Mouse (Mus musculus) mouse trophoblast stem cell (cell line): ENCODE data around the gene Smg6.

Experiments used
- in situ Hi-C, 2 experiments: fragments of 300-500 bp; cut with MseI, MboI; formaldehyde crosslinking; loops; 2 replicates in 1 of 2; 3 replicates in 1 of 2; pipeline ENCODE4 v1.15.1; 2025

Gene Smg6

GRCm38 (mm10) chr11:74927236-74927725 lies 1.7 kb downstream of the Smg6 start:
- in situ Hi-C loops: no loop called here

- in situ Hi-C loops: no loop called here
These were observed 3.5 kb downstream of the Smg6 start for GRCm38 (mm10) chr11:74929111-74929510.

GRCm38 (mm10) chr11:74930391-74930790 lies 4.8 kb downstream of the Smg6 start:
- in situ Hi-C loops: no loop called here

GRCm38 (mm10) chr11:74946348-74946747 lies 20.7 kb downstream of the Smg6 start:
- in situ Hi-C loops: no loop called here

- in situ Hi-C loops: no loop called here
These were observed 29.3 kb downstream of the Smg6 start for GRCm38 (mm10) chr11:74954901-74955300.

GRCm38 (mm10) chr11:74956006-74956405 lies 30.4 kb downstream of the Smg6 start:
- in situ Hi-C loops: no loop called here

- in situ Hi-C loops: no loop called here
These were observed 32.0 kb downstream of the Smg6 start for GRCm38 (mm10) chr11:74957600-74957999.

GRCm38 (mm10) chr11:74959501-74959900 lies 33.9 kb downstream of the Smg6 start:
- in situ Hi-C loops: no loop called here

GRCm38 (mm10) chr11:74960031-74960551 lies 34.5 kb downstream of the Smg6 start:
- in situ Hi-C loops: no loop called here

GRCm38 (mm10) chr11:74961953-74962352 lies 36.3 kb downstream of the Smg6 start:
- in situ Hi-C loops: no loop called here

GRCm38 (mm10) chr11:74962846-74963407 lies 37.3 kb downstream of the Smg6 start:
- in situ Hi-C loops: no loop called here

GRCm38 (mm10) chr11:74965516-74965915 lies 39.9 kb downstream of the Smg6 start:
- in situ Hi-C loops: no loop called here

GRCm38 (mm10) chr11:74973290-74974157 lies 47.9 kb downstream of the Smg6 start:
- in situ Hi-C loops: no loop called here

- in situ Hi-C loops: no loop called here
These were observed 49.0 kb downstream of the Smg6 start for GRCm38 (mm10) chr11:74974615-74975014.

- in situ Hi-C loops: no loop called here
These were observed 51.4 kb downstream of the Smg6 start for GRCm38 (mm10) chr11:74976835-74977687.

GRCm38 (mm10) chr11:74981464-74981863 lies 55.8 kb downstream of the Smg6 start:
- in situ Hi-C loops: loop anchor here in 1 of 2 experiments (5.0 kb wide), 1 partner anchor 176 kb away; no protein-coding TSS in a partner anchor

GRCm38 (mm10) chr11:74982241-74982640 lies 56.6 kb downstream of the Smg6 start:
- in situ Hi-C loops: loop anchor here in 1 of 2 experiments (5.0 kb wide), 1 partner anchor 175 kb away; no protein-coding TSS in a partner anchor

GRCm38 (mm10) chr11:74988162-74988561 lies 62.5 kb downstream of the Smg6 start:
- in situ Hi-C loops: loop anchor here in 1 of 2 experiments (5.0 kb wide), 1 partner anchor 169 kb away; no protein-coding TSS in a partner anchor

GRCm38 (mm10) chr11:74989047-74989446 lies 63.4 kb downstream of the Smg6 start:
- in situ Hi-C loops: loop anchor here in 1 of 2 experiments (5.0 kb wide), 1 partner anchor 168 kb away; no protein-coding TSS in a partner anchor

GRCm38 (mm10) chr11:74990501-74990900 lies 64.9 kb downstream of the Smg6 start:
- in situ Hi-C loops: no loop called here

GRCm38 (mm10) chr11:74991290-74991689 lies 65.7 kb downstream of the Smg6 start:
- in situ Hi-C loops: no loop called here
